Mouse (Mus musculus): Measurements from ENCODE around the gene Srp9.

GRCm38 (mm10) chr1:182096707-182097106 is 27.8 kb upstream of the Srp9 start:
- TF ChIP-seq POLR2A (IDR thresholded peaks at IDR 0.05; ENCODE audit: insufficient read depth, low read depth, low read length) (no peak), CTCF (IDR thresholded peaks at IDR 0.05) (no peak), EP300 (IDR thresholded peaks at IDR 0.05; ENCODE audit: insufficient read depth, low read depth, low read length) (no peak)

All from heart, adult 2 months (tissue).